Mouse (Mus musculus): Measurements from ENCODE around the gene Nfe2l1.
"Not testable (repeated sequence)": the region's sequence is repeated elsewhere in the genome, so short reads cannot be mapped to it uniquely, and the experiment has no call there.

The Nfe2l1 gene

GRCm38 (mm10) chr11:96829813-96830538 is at the start of gene Nfe2l1:
Gene Nfe2l1, minus strand, starts transcription at chr11:96829968.
- peak; percentile 92 for DNase-seq (ENCODE audit: low spot score)

GRCm38 (mm10) chr11:96879359-96879758 is 49.6 kb upstream of the Nfe2l1 start:
- no peak for DNase-seq (ENCODE audit: low spot score)

- DNase-seq (ENCODE audit: low spot score), result no peak
These were observed 48.9 kb upstream of the Nfe2l1 start for GRCm38 (mm10) chr11:96878715-96879114.

GRCm38 (mm10) chr11:96877071-96877470 is 47.3 kb upstream of the Nfe2l1 start:
- DNase-seq (ENCODE audit: low spot score), result no peak

GRCm38 (mm10) chr11:96876300-96877040 is 46.7 kb upstream of the Nfe2l1 start:
- no peak for DNase-seq (ENCODE audit: low spot score)

- DNase-seq (ENCODE audit: low spot score), result no peak
These were observed 46.0 kb upstream of the Nfe2l1 start for GRCm38 (mm10) chr11:96875745-96876144.

GRCm38 (mm10) chr11:96875270-96875669 is 45.5 kb upstream of the Nfe2l1 start:
- DNase-seq (ENCODE audit: low spot score), result no peak

GRCm38 (mm10) chr11:96873601-96874140 is 43.9 kb upstream of the Nfe2l1 start:
- DNase-seq (ENCODE audit: low spot score), result no peak

GRCm38 (mm10) chr11:96872441-96873379 is 42.9 kb upstream of the Nfe2l1 start:
- DNase-seq (ENCODE audit: low spot score), result no peak

GRCm38 (mm10) chr11:96867149-96867548 is 37.4 kb upstream of the Nfe2l1 start:
- no peak for DNase-seq (ENCODE audit: low spot score)

- DNase-seq (ENCODE audit: low spot score), result no peak
These were observed 33.6 kb upstream of the Nfe2l1 start for GRCm38 (mm10) chr11:96863206-96863995.

- DNase-seq (ENCODE audit: low spot score), result no peak
These were observed 32.8 kb upstream of the Nfe2l1 start for GRCm38 (mm10) chr11:96862534-96862933.

GRCm38 (mm10) chr11:96861878-96862289 is 32.1 kb upstream of the Nfe2l1 start:
- peak; percentile 96 for DNase-seq (ENCODE audit: low spot score)

- DNase-seq (ENCODE audit: low spot score), result peak; percentile 27
These were observed 31.7 kb upstream of the Nfe2l1 start for GRCm38 (mm10) chr11:96861446-96861845.

GRCm38 (mm10) chr11:96860564-96860963 is 30.8 kb upstream of the Nfe2l1 start:
- peak; percentile 67 for DNase-seq (ENCODE audit: low spot score)

- DNase-seq (ENCODE audit: low spot score), result no peak
These were observed 29.9 kb upstream of the Nfe2l1 start for GRCm38 (mm10) chr11:96859635-96860034.

- DNase-seq (ENCODE audit: low spot score), result no peak
These were observed 27.7 kb upstream of the Nfe2l1 start for GRCm38 (mm10) chr11:96857446-96857845.

- peak; percentile 45 for DNase-seq (ENCODE audit: low spot score)
These were observed 20.1 kb upstream of the Nfe2l1 start, which contains the start of gene Copz2 for GRCm38 (mm10) chr11:96849681-96850467. Gene Copz2, plus strand, starts transcription at chr11:96849870.

GRCm38 (mm10) chr11:96849145-96849544 is 19.4 kb upstream of the Nfe2l1 start:
- not testable (repeated sequence) for DNase-seq (ENCODE audit: low spot score)

GRCm38 (mm10) chr11:96848694-96849093 is 18.9 kb upstream of the Nfe2l1 start:
- DNase-seq (ENCODE audit: low spot score), result no peak
